Mouse (Mus musculus) myocyte (in vitro differentiated cells): ENCODE results near the gene Lbr. TPM values are rescaled to one million over a fixed set of nuclear protein-coding genes. Genes with fewer than 3 reads are reported as not detected.

Source experiments
- H3K27me3 ChIP-seq: one replicate; pipeline ENCODE4 v1.6.1; 2011; ENCODE audit not compliant: control insufficient read depth, insufficient read depth, insufficient read length
- H3K36me3 ChIP-seq: one replicate; pipeline ENCODE4 v1.6.1; 2011; ENCODE audit not compliant: control insufficient read depth, insufficient read depth
- H3K4me2 ChIP-seq: one replicate; pipeline ENCODE4 v1.6.1; 2011; ENCODE audit warnings: low read depth, control low read depth
- H3K4me3 ChIP-seq: one replicate; pipeline ENCODE4 v1.5.1; 2011; ENCODE audit warnings: mild to moderate bottlenecking, control low read depth, moderate library complexity
- H3K79me2 ChIP-seq: one replicate; pipeline ENCODE4 v1.6.1; 2011; ENCODE audit not compliant: control insufficient read depth, insufficient read depth
- H3ac ChIP-seq: one replicate; pipeline ENCODE4 v1.6.1; 2011; ENCODE audit not compliant: control insufficient read depth, insufficient read length
- CEBPB ChIP-seq: IDR thresholded peaks from 2 replicates; pipeline ENCODE4 v1.6.1; 2011; ENCODE audit warnings: mild to moderate bottlenecking, moderate library complexity; ENCODE audit not compliant: poor library complexity, insufficient read depth, severe bottlenecking
- E2F4 ChIP-seq: IDR thresholded peaks from one replicate; pipeline ENCODE4 v1.6.1; 2011; ENCODE audit warnings: mild to moderate bottlenecking, control low read depth, moderate library complexity; ENCODE audit not compliant: insufficient read depth
- MAX ChIP-seq: IDR thresholded peaks from one replicate; pipeline ENCODE4 v1.6.1; 2011; ENCODE audit warnings: low read depth, mild to moderate bottlenecking, control low read depth
- MYOD1 ChIP-seq, 3 experiments: IDR thresholded peaks; one replicate each; pipeline ENCODE4 v1.6.1; 2011; ENCODE audit warnings: control low read depth in 2 of 3, low read depth in 2 of 3, mild to moderate bottlenecking in 2 of 3, moderate library complexity in 1 of 3; ENCODE audit not compliant: insufficient read length in 2 of 3, control insufficient read depth in 1 of 3
- MYOG ChIP-seq, 3 experiments: IDR thresholded peaks; one replicate each; pipeline ENCODE4 v1.6.1; 2011; ENCODE audit warnings: control low read depth in 2 of 3, low read depth in 2 of 3, mild to moderate bottlenecking in 2 of 3; ENCODE audit not compliant: insufficient read length in 2 of 3, control insufficient read depth in 1 of 3, insufficient read depth in 1 of 3
- POLR2A ChIP-seq: IDR thresholded peaks from one replicate; pipeline ENCODE4 v1.6.1; 2011; ENCODE audit warnings: low read depth, mild to moderate bottlenecking, control low read depth, moderate library complexity; ENCODE audit not compliant: insufficient read length
- POLR2AphosphoS2 ChIP-seq: IDR thresholded peaks from one replicate; pipeline ENCODE4 v1.6.1; 2011; ENCODE audit warnings: low read depth, control low read depth; ENCODE audit not compliant: insufficient read length
- REST ChIP-seq: IDR thresholded peaks from one replicate; pipeline ENCODE4 v1.6.1; 2011; ENCODE audit warnings: mild to moderate bottlenecking, control low read depth, moderate library complexity; ENCODE audit not compliant: insufficient read depth, insufficient read length
- SRF ChIP-seq: IDR thresholded peaks from one replicate; pipeline ENCODE4 v1.6.1; 2011; ENCODE audit warnings: low read depth; ENCODE audit not compliant: control insufficient read depth, insufficient read length
- TCF12 ChIP-seq: IDR thresholded peaks from one replicate; pipeline ENCODE4 v1.6.1; 2011; ENCODE audit warnings: mild to moderate bottlenecking, control low read depth; ENCODE audit not compliant: poor library complexity, insufficient read depth, severe bottlenecking
- TCF3 ChIP-seq: IDR thresholded peaks from one replicate; pipeline ENCODE4 v1.6.1; 2011; ENCODE audit warnings: low read depth, control low read depth; ENCODE audit not compliant: insufficient read length
- USF1 ChIP-seq: IDR thresholded peaks from one replicate; pipeline ENCODE4 v1.6.1; 2011; ENCODE audit warnings: low read depth, mild to moderate bottlenecking, control low read depth, moderate library complexity
- polyA plus RNA-seq: library from polyadenylated mRNA; unstranded; fragments of >200 nt; fragmentation: generic; extraction: Trizol; gene quantifications from one replicate; pipeline ENCODE4 v1.2.1, GENCODE M21; 2012; ENCODE audit warnings: missing spikeins

The Lbr gene
- polyA plus RNA-seq, 1 experiment: 15.1 TPM

- TF ChIP-seq POLR2AphosphoS2: no peak
- no peak for TF ChIP-seq TCF3
- no peak for TF ChIP-seq TCF12
- TF ChIP-seq USF1: no peak
- TF ChIP-seq REST: no peak
- TF ChIP-seq E2F4: no peak
- TF ChIP-seq MYOG (IDR thresholded peaks at IDR 0.05; ENCODE audit: control insufficient read depth in 1 of 3, insufficient read depth in 1 of 3, insufficient read length in 2 of 3, low read depth in 2 of 3): no peak
- TF ChIP-seq MAX: no peak
- TF ChIP-seq MYOD1 (IDR thresholded peaks at IDR 0.05; ENCODE audit: control insufficient read depth in 1 of 3, insufficient read length in 2 of 3, low read depth in 2 of 3): no peak
- TF ChIP-seq SRF: no peak
- TF ChIP-seq CEBPB: no peak
- TF ChIP-seq POLR2A: no peak
- H3K27me3 ChIP-seq: no peaks in the 10 kb centered on the region
- H3K4me3 ChIP-seq: no peak overlapping the region
Measured at GRCm38 (mm10) chr1:181853081-181853736, 10.4 kb upstream of the Lbr start.

DNA sequence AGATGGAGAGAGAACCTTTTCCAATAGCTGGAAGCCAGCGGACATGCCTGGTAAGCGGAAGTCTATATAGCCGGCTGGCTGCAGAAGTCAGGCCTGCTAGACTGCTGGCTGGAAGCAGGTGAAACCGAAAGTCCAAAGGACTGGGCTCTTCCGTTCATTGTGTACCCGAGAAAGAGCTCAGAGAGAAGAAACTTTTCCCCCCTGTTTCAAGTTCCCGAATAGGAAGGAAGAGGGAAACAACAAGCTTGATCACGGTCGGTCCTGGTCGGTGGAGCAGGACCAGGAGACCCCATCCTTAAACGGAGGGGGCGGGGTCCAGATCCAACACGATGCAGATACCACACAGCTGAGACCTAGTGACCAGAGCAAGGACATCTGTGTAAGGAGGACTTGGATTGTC lies 9.6 kb upstream of the Lbr start:
- Histone ChIP-seq H3K36me3 (no peaks in the 10 kb centered on the region), H3K79me2 (no peaks in the 10 kb centered on the region), H3K4me2 (no peak overlapping the region), H3ac (no peak overlapping the region), H3K27me3 (no peaks in the 10 kb centered on the region), H3K4me3 (no peak overlapping the region)
- no peak for TF ChIP-seq POLR2A
- no peak for TF ChIP-seq SRF
- no peak for TF ChIP-seq TCF3
- TF ChIP-seq POLR2AphosphoS2: no peak

More at GRCm38 (mm10) chr1:181853081-181853736, 10.4 kb upstream of the Lbr start:
- Histone ChIP-seq H3K4me2 (no peak overlapping the region), H3K36me3 (no peaks in the 10 kb centered on the region), H3ac (no peak overlapping the region), H3K79me2 (no peaks in the 10 kb centered on the region)

DNA sequence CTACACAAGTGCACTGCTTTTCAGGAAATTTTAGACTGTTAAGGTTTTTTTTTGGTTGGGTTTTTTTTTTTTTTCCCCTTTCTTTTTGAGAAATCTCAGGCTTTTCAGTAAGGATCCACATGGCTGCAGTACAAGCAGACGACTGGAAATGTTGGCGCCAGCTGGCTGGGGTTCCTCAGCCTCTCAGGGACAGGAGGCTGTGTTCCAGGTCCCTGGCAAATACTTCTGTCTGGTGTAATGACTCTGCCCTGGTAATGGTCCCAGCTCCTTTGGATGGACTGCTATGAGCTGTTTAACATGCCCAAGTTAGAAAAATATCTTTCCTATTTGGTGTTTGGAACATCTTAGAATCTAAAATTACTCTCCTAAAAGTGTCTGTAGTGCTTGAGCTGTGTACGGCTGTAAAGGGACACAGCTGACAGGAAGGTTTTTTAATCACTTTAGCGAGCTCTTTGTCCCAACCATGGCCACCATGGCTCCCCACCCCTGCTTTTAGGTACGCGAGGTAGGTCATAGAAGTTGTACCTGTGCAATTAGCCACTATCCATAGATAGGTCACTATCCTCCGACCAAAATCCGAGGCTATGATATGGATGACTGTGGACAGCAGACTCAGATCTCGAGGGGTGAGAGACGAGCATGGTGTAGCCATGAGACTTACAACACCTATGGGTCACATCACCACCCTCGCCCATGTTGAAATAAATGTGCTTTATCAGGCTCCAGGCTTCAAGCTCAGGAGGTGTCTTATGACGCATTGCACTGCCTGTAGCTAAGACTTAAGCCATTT lies 8.9 kb upstream of the Lbr start:
- H3ac ChIP-seq: no peak overlapping the region
- no peak overlapping the region for H3K4me2 ChIP-seq
- no peak for TF ChIP-seq MAX
- TF ChIP-seq TCF12: no peak
- no peak for TF ChIP-seq E2F4
- no peak for TF ChIP-seq MYOG (IDR thresholded peaks at IDR 0.05; ENCODE audit: control insufficient read depth in 1 of 3, insufficient read depth in 1 of 3, insufficient read length in 2 of 3, low read depth in 2 of 3)
- TF ChIP-seq TCF3: no peak
- no peak for TF ChIP-seq POLR2AphosphoS2
- no peak for TF ChIP-seq CEBPB
- TF ChIP-seq SRF: no peak
- no peaks in the 10 kb centered on the region for H3K27me3 ChIP-seq
- no peaks in the 10 kb centered on the region for H3K79me2 ChIP-seq
- no peak overlapping the region for H3K4me3 ChIP-seq
- H3K36me3 ChIP-seq: no peaks in the 10 kb centered on the region

DNA sequence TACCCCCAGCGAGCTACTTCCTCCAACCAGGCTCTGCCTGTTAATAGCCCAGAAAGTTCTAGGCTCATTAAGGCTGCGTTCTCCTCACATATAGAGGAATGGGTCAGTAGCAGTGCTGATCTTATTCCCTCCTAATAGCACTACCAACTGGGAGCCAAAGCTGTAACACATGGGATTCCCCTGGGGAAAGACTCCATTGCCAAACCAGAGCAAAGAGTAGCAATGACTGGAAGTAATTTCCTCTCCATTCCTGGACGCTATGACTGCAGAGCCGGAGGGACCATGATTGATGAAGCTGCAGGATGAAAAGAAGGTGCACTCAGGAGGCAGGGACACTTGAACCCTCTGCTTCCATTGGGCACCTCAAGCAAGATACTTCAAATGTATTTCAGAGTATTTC lies 7.6 kb upstream of the Lbr start:
- no peaks in the 10 kb centered on the region for H3K79me2 ChIP-seq
- H3K4me2 ChIP-seq: no peak overlapping the region
- TF ChIP-seq POLR2A (no peak), MYOG (IDR thresholded peaks at IDR 0.05; ENCODE audit: control insufficient read depth in 1 of 3, insufficient read depth in 1 of 3, insufficient read length in 2 of 3, low read depth in 2 of 3) (no peak), REST (no peak), E2F4 (no peak), MYOD1 (IDR thresholded peaks at IDR 0.05; ENCODE audit: control insufficient read depth in 1 of 3, insufficient read length in 2 of 3, low read depth in 2 of 3) (no peak), SRF (no peak), USF1 (no peak), MAX (no peak), TCF12 (no peak), TCF3 (no peak), POLR2AphosphoS2 (no peak), CEBPB (no peak)
- H3ac ChIP-seq: no peak overlapping the region
- H3K27me3 ChIP-seq: no peaks in the 10 kb centered on the region
- no peak overlapping the region for H3K4me3 ChIP-seq
- H3K36me3 ChIP-seq: no peaks in the 10 kb centered on the region
